Mouse (Mus musculus) adrenal gland, adult 8-10 months (tissue): ENCODE measurements around the gene Rheb. TPM values are rescaled to one million over a fixed set of nuclear protein-coding genes. Genes with fewer than 3 reads are reported as not detected.
"Not testable (repeated sequence)": the region's sequence is repeated elsewhere in the genome, so short reads cannot be mapped to it uniquely, and the experiment has no call there.

Experiments
- DNase-seq: peaks from one replicate; pipeline ENCODE4 v3.0.0; 2022
- total RNA-seq, 4 experiments: library from RNA; stranded (reverse); gene quantifications; 2 replicates each; pipeline ENCODE4 v1.2.4; 2022

Gene Rheb
- total RNA-seq, 4 experiments from 2014 or later: 72.1 to 80.4 (median 78.2) TPM

GRCm38 (mm10) chr5:24782957-24783356 is 59.5 kb downstream of the Rheb start:
- DNase-seq: no peak

DNA sequence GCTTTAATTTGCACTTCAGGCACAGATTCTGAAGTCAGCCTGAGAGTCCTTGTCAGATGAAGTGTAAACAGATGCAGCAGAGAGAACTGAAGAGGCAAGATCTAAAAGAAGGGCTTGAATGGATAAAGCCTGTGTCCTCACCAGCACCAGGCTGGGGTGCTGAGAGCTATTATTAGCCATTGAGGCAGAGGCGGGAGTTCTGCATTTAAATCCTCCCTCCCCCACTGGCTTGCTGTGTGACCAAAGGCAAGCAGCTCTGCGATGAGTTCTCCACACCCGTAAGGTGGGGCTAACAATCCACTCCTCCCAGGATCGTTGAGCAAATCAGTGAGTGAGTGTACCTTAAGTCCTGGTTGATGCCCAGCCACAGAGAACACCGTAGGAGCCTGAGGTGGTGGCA is 61.4 kb downstream of the Rheb start:
- no peak for DNase-seq

DNA sequence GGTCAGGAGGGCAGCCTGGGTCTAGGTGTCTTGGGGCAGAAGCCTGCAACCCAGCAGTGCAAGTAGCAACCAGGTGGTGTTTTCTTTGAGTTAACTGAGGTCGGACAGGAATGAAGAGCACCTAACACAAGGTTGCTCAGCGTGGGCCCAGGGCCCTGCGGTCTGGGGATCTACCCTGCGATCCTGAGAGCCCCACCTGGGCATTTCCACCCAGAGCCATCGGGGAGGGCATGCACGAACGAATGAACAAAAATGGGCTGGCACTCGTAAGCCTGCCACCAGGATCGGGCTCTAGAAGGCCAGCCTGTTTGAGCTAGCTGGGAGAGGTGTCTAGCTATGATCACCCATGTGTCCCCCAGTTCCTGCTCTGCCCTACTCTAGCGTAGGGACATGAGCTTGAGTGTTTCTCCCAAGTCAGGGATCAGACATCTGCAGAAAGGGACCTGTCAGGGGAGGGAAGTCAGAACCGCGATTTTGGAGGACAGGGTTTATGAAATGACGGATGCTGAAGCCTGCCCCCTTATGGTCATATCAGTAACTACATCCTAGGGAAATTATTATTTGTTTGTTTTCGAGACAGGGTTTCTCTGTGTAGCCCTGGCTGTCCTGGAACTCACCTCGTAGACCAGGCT is 62.4 kb downstream of the Rheb start:
- DNase-seq: no peak

DNA sequence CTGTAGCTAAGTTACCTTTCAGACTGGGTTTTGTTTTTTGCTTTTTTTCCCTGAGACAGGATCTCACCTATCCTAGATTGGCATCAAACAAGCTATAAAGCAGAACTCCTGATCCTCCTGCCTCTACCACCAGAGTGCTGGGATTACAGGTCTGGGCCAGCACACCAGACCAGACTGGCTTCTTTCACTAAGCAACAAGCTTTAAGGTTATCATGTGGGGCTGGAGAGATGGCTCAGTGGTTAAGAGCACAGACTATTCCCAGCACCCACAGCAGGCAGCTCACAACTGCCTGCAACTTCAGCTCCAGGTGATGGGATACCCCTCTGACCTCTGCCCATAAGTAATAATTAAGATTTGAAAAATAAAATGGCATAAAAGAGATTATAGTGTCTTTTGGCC is 63.1 kb downstream of the Rheb start:
- no peak for DNase-seq

- no peak for DNase-seq
Observed at GRCm38 (mm10) chr5:24778843-24779140, 63.6 kb downstream of the Rheb start.

- DNase-seq: no peak
Observed at GRCm38 (mm10) chr5:24778082-24778842, 64.2 kb downstream of the Rheb start.

GRCm38 (mm10) chr5:24776681-24777080 is 65.7 kb downstream of the Rheb start:
- DNase-seq: no peak

- not testable (repeated sequence) for DNase-seq
Observed at GRCm38 (mm10) chr5:24774549-24774948, 67.9 kb downstream of the Rheb start.

- no peak for DNase-seq
Observed at GRCm38 (mm10) chr5:24757816-24758215, 84.6 kb downstream of the Rheb start, which contains the start of gene Crygn. TSS of gene Crygn (minus strand) at chr5:24758008.

DNA sequence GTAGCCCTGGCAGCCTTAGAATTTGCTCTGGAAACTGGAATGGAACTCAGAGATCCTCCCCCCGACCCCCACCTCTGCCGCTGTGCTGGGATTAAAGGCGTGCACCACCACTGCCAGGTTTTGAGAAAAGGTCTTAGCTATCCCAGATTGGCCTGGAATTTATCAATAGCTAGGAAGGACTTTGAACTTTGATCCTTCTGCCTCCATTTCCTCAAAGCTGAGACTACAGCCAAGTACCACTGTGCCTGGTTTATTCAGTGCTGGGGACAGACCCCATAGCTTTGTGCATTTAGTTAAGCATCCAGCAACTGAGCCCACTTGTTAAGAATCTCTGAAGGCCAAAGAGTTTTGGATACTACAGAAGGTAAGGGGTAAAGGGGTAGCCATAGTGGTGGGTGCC is 85.5 kb downstream of the Rheb start:
- no peak for DNase-seq

Other genes with a start within 250 kb of the Rheb start
- 10 to 100 TPM; 14.3 to 42.2 (median 24.7) TPM for gene Smarcd3, start 218.2 kb downstream of the Rheb start, total RNA-seq
- gene Nub1, start 157.1 kb downstream of the Rheb start, total RNA-seq: 10 to 100 TPM; 72.3 to 74.6 (median 73.6) TPM
- 1 to 10 TPM; 2.5 to 3.5 (median 2.7) TPM for gene Wdr86, start 111.9 kb downstream of the Rheb start, total RNA-seq
- 1 to 10 TPM in 1 of 4 experiments, not detected in 3; 5.3 TPM for gene Crygn, start 84.6 kb downstream of the Rheb start, total RNA-seq